Mouse (Mus musculus): ENCODE measurements at regions not wholly inside any gene's neighbourhood (a gene's known extent, or its start where the extent isn't known, plus 50 kb on each side); places are given as distances from the start of the nearest gene placed in this dataset.

DNA sequence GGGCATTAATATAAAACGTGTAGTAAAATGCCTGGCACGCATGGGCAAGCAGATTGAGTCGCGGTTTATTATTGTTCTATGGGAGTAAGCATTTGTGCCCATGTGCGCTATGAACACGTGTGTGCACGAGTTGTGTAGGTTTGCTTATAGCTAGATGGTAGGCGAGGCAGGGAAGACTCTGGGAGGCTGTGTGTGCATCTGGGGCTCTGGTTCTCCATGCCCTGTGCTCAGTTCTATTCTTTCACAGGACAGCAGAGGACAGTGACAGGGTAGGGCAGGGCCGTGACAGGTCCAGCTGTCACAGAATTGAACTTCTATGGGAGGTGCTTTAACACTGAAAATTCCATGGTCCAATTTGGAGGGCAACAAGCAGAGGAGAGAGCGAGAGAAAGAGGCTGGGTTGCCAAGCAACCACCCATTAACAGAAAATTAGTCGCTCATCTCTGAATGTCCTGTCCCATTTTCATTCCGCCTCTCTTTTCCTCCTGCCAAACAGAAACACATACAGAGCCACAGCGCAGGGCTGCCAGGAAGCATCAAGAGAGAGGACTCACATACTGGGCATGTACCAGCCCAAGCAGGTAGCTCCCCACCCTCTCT is 160.4 kb upstream of the Lrfn2 start:
- Histone ChIP-seq H3K4me1 (peaks cover 32% of the 10 kb centered on the region), H3K4me3 (no peak overlapping the region), H3K36me3 (no peaks in the 10 kb centered on the region), H3K27me3 (ENCODE audit: low read depth, poor library complexity, severe bottlenecking) (no peaks in the 10 kb centered on the region), H3K9me3 (replicated peaks) (no peaks in the 10 kb centered on the region), H3K27ac (no peak overlapping the region)
- no peak for DNase-seq (ENCODE audit: low spot score)
- WGBS, result 88% methylated on average over 13 of the region's 13 CpGs

- DNase-seq (ENCODE audit: low spot score), result peak; percentile 39
- Histone ChIP-seq H3K4me3 (no peak overlapping the region), H3K27ac (0 out of 2 replicates have a peak overlapping the region, but pooled peaks have one; percentile 14), H3K4me1 (peaks cover 32% of the 10 kb centered on the region), H3K27me3 (ENCODE audit: low read depth, poor library complexity, severe bottlenecking) (no peaks in the 10 kb centered on the region), H3K9me3 (replicated peaks) (no peaks in the 10 kb centered on the region), H3K36me3 (no peaks in the 10 kb centered on the region)
- 36% methylated on average over 15 of the region's 15 CpGs for WGBS
These were observed 157.8 kb upstream of the Lrfn2 start for GRCm38 (mm10) chr17:48774172-48774890.

DNA sequence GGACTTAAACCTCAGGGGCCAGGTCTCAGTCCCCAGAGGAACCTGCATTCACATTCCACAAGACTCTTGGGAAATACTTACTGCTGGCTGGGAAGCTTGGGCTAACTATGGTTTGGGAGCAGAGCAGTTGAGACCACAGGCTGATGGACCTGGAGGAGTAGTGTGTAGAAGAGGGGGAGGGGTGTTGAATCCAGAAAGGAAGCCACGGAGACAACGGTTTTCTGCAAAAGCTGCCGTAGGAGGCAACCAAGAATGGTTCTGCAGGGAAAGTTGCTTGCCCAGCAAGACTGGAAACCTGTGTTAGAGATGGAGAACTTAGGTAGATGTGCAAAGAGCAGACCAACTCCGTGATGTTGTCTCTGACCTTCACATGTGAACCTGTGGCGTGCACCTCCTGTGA is 156.7 kb upstream of the Lrfn2 start:
- peaks cover 32% of the 10 kb centered on the region for H3K4me1 ChIP-seq
- H3K9me3 ChIP-seq (replicated peaks), result no peaks in the 10 kb centered on the region
- 85% methylated on average over 5 of the region's 5 CpGs for WGBS
- H3K27me3 ChIP-seq (ENCODE audit: low read depth, poor library complexity, severe bottlenecking), result no peaks in the 10 kb centered on the region
- no peak overlapping the region for H3K4me3 ChIP-seq
- H3K27ac ChIP-seq, result no peak overlapping the region
- no peaks in the 10 kb centered on the region for H3K36me3 ChIP-seq
- DNase-seq (ENCODE audit: low spot score), result no peak

- H3K4me1 ChIP-seq, result peaks cover 32% of the 10 kb centered on the region
These were observed 155.7 kb upstream of the Lrfn2 start for GRCm38 (mm10) chr17:48776502-48776902.

GRCm38 (mm10) chr17:48780217-48780616 is 152.0 kb upstream of the Lrfn2 start:
- no peak for DNase-seq (ENCODE audit: low spot score)
- no peaks in the 10 kb centered on the region for H3K36me3 ChIP-seq
- H3K27me3 ChIP-seq (ENCODE audit: low read depth, poor library complexity, severe bottlenecking), result no peaks in the 10 kb centered on the region
- 94% methylated on average over 7 of the region's 7 CpGs for WGBS
- H3K4me1 ChIP-seq, result peaks cover 15% of the 10 kb centered on the region
- no peaks in the 10 kb centered on the region for H3K9me3 ChIP-seq (replicated peaks)
- no peak overlapping the region for H3K27ac ChIP-seq
- H3K4me3 ChIP-seq, result no peak overlapping the region

More at GRCm38 (mm10) chr17:48776502-48776902, 155.7 kb upstream of the Lrfn2 start:
- Histone ChIP-seq H3K36me3 (no peaks in the 10 kb centered on the region), H3K27me3 (ENCODE audit: low read depth, poor library complexity, severe bottlenecking) (no peaks in the 10 kb centered on the region), H3K27ac (no peak overlapping the region), H3K9me3 (replicated peaks) (no peaks in the 10 kb centered on the region), H3K4me3 (no peak overlapping the region)
- 41% methylated on average over 2 of the region's 2 CpGs for WGBS
- no peak for DNase-seq (ENCODE audit: low spot score)

GRCm38 (mm10) chr17:48784417-48784816 is 147.8 kb upstream of the Lrfn2 start:
- no peaks in the 10 kb centered on the region for H3K4me1 ChIP-seq
- no peaks in the 10 kb centered on the region for H3K36me3 ChIP-seq
- H3K27me3 ChIP-seq (ENCODE audit: low read depth, poor library complexity, severe bottlenecking), result no peaks in the 10 kb centered on the region
- H3K27ac ChIP-seq, result no peak overlapping the region
- 87% methylated on average over 5 of the region's 5 CpGs for WGBS
- H3K4me3 ChIP-seq, result no peak overlapping the region
- H3K9me3 ChIP-seq (replicated peaks), result no peaks in the 10 kb centered on the region
- no peak for DNase-seq (ENCODE audit: low spot score)

DNA sequence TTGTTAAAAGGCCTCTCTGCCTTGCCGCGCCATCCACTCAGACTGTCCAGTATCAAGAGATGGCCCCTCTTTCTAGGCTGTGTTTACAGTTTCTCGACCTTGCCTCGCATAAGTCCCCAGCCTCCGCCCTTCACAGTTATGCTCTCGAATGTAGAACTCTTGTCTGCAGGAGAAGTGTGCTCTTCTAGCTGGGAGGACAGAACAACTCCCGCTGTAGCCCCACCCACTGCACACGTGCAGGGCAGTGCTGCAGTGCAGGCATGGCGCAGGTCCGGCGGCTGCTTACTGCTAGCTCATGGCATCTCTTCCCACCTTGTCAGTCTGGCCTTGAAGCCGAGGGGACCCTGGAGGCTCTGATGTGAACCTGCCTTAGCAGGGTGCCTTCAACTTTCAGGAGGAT is 145.7 kb upstream of the Lrfn2 start:
- Histone ChIP-seq H3K36me3 (no peaks in the 10 kb centered on the region), H3K4me1 (no peaks in the 10 kb centered on the region), H3K4me3 (no peak overlapping the region), H3K27ac (no peak overlapping the region), H3K9me3 (replicated peaks) (no peaks in the 10 kb centered on the region), H3K27me3 (ENCODE audit: low read depth, poor library complexity, severe bottlenecking) (no peaks in the 10 kb centered on the region)
- DNase-seq (ENCODE audit: low spot score), result no peak
- 88% methylated on average over 12 of the region's 12 CpGs for WGBS

DNA sequence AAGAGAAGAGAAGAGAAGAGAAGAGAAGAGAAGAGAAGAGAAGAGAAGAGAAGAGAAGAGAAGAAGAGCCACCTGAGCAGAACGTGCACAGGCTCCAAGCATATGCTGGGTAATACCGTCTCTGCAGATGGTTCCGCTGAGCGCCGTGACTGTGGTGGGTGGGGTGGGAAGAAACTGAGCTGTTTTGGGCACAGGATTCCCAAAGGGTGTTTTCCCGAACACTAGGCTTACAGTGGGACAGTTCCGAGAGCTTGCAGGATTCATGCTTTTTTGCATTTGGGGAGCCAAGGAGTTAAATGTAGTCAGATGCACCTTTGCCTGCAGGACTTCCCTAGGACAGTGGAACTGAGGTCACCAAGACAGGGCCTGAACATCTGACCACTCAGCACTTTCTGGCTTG is 142.3 kb upstream of the Lrfn2 start:
- no peak for DNase-seq (ENCODE audit: low spot score)
- Histone ChIP-seq H3K4me1 (no peaks in the 10 kb centered on the region; the same call in 1 of the 2 replicates), H3K4me3 (no peak overlapping the region), H3K27ac (no peak overlapping the region), H3K9me3 (replicated peaks) (no peaks in the 10 kb centered on the region), H3K27me3 (ENCODE audit: low read depth, poor library complexity, severe bottlenecking) (no peaks in the 10 kb centered on the region), H3K36me3 (no peaks in the 10 kb centered on the region)
- 92% methylated on average over 7 of the region's 7 CpGs for WGBS

- Histone ChIP-seq H3K9me3 (replicated peaks) (no peaks in the 10 kb centered on the region), H3K36me3 (no peaks in the 10 kb centered on the region), H3K4me3 (no peak overlapping the region), H3K27me3 (ENCODE audit: low read depth, poor library complexity, severe bottlenecking) (no peaks in the 10 kb centered on the region), H3K4me1 (no peaks in the 10 kb centered on the region; the same call in 1 of the 2 replicates), H3K27ac (no peak overlapping the region)
- WGBS, result 90% methylated on average over 6 of the region's 6 CpGs
- no peak for DNase-seq (ENCODE audit: low spot score)
These were observed 141.7 kb upstream of the Lrfn2 start for GRCm38 (mm10) chr17:48790526-48790925.

DNA sequence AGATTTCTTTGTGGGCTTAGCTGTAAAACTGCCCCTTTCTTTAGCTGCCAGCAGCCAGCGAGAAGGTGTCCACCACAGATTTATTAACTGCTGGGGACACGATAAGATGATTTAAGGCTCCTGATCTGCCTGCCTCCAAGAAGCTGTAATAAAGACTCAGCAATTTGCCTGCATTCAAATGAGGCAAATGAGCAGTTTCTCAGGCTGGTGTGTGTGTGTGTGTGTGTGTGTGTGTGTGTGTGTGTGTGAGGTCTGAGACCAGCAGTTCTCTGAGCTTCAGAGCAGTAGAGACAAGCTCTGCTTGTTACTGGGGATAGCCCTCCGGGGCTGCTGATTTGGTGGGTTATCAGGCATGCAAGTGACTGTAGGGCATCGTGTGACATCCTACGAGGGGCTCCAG is 139.2 kb upstream of the Lrfn2 start:
- Histone ChIP-seq H3K27me3 (ENCODE audit: low read depth, poor library complexity, severe bottlenecking) (no peaks in the 10 kb centered on the region), H3K9me3 (replicated peaks) (no peaks in the 10 kb centered on the region), H3K27ac (no peak overlapping the region), H3K4me1 (no peaks in the 10 kb centered on the region; the same call in 1 of the 2 replicates), H3K36me3 (no peaks in the 10 kb centered on the region), H3K4me3 (no peak overlapping the region)
- no peak for DNase-seq (ENCODE audit: low spot score)
- 63% methylated on average over 5 of the region's 5 CpGs for WGBS

DNA sequence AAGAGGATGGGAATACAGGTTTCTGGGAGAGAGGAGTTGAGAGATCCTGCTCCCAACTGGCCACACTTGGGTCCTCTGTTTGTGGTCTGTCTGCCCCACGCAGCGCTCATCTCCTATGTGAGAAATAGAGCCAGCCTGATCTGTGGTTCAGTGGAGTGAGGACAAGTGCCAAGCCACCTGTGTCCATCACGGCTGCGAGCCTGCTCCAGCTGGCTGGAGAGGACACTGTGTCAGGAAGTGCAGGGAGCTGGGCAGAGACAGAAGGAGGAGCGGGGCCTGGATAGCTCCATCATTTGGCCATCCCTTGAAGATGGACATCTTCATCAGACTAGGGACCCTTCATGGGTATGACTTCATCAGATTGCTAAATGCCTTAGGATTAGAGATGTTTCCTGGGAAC is 136.4 kb upstream of the Lrfn2 start:
- no peak for DNase-seq (ENCODE audit: low spot score)
- H3K9me3 ChIP-seq (replicated peaks), result no peaks in the 10 kb centered on the region
- no peaks in the 10 kb centered on the region for H3K27me3 ChIP-seq (ENCODE audit: low read depth, poor library complexity, severe bottlenecking)
- WGBS, result 94% methylated on average over 5 of the region's 5 CpGs
- H3K4me3 ChIP-seq, result no peak overlapping the region
- no peak overlapping the region for H3K27ac ChIP-seq
- no peaks in the 10 kb centered on the region for H3K36me3 ChIP-seq
- no peaks in the 10 kb centered on the region; the same call in 1 of the 2 replicates for H3K4me1 ChIP-seq

DNA sequence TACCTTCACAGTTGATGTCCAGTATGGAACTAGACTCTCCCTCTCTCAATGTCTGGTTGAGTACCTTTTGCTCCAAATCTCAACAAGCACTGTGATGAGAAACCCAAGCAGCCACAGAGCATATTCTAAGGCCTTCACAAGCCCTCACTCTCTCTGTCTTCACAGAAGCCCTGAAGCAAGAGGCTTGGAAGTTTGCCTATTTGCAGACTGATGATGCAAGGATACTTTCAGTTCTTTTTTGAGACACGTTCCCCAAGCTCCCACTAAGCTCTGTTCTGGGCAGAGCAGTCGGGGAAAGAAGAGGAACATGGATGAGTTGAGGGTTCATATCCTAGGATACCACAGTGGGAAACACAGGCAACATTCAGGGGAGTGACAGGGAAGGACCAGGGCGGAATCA is 134.0 kb upstream of the Lrfn2 start:
- DNase-seq (ENCODE audit: low spot score), result no peak
- no peak overlapping the region for H3K27ac ChIP-seq
- 84% methylated on average over 3 of the region's 3 CpGs for WGBS
- H3K36me3 ChIP-seq, result no peaks in the 10 kb centered on the region
- no peaks in the 10 kb centered on the region for H3K9me3 ChIP-seq (replicated peaks)
- H3K4me3 ChIP-seq, result no peak overlapping the region
- H3K4me1 ChIP-seq, result no peaks in the 10 kb centered on the region
- H3K27me3 ChIP-seq (ENCODE audit: low read depth, poor library complexity, severe bottlenecking), result no peaks in the 10 kb centered on the region

GRCm38 (mm10) chr17:48802673-48803072 is 129.5 kb upstream of the Lrfn2 start:
- Histone ChIP-seq H3K27me3 (ENCODE audit: low read depth, poor library complexity, severe bottlenecking) (no peaks in the 10 kb centered on the region), H3K4me1 (no peaks in the 10 kb centered on the region), H3K9me3 (replicated peaks) (no peaks in the 10 kb centered on the region), H3K36me3 (no peaks in the 10 kb centered on the region), H3K27ac (no peak overlapping the region), H3K4me3 (no peak overlapping the region)
- no peak for DNase-seq (ENCODE audit: low spot score)
- 80% methylated on average over 7 of the region's 7 CpGs for WGBS
